Mouse (Mus musculus): ENCODE results near the gene C1qtnf7. TPM values are rescaled to one million over a fixed set of nuclear protein-coding genes. Genes with fewer than 3 reads are reported as not detected.

C1qtnf7 gene
- 1 to 10 TPM in 1 of 26 experiments, not detected in 25; 1.6 TPM for total RNA-seq (2018; cell fraction: chromatin; rRNA removed)
- total RNA-seq (2018; cell fraction: cytosol; rRNA removed): not detected
- not detected for total RNA-seq (2018; cell fraction: nucleus; rRNA removed)
- polyA plus RNA-seq (2018): not detected in 3 replicates

GRCm38 (mm10) chr5:43515401-43515976 is at the start of gene C1qtnf7:
TSS of gene C1qtnf7 (plus strand) at chr5:43515538.
- H3K27ac ChIP-seq: no peak within 1 kb of the TSS
- 50% methylated on average over 15 of the region's 15 CpGs for WGBS (ENCODE audit: missing documents)
- H3K79me2 ChIP-seq (ENCODE audit: inconsistent target): no peaks in the 10 kb centered on the region
- H3K4me3 ChIP-seq (ENCODE audit: inconsistent target): no peak within 1 kb of the TSS
- H3K36me3 ChIP-seq (ENCODE audit: inconsistent target): no peaks in the 10 kb centered on the region

GRCm38 (mm10) chr5:43466762-43467161 is 48.6 kb upstream of the C1qtnf7 start:
- Histone ChIP-seq H3K4me3 (ENCODE audit: inconsistent target) (no peak overlapping the region), H3K36me3 (ENCODE audit: inconsistent target) (no peaks in the 10 kb centered on the region), H3K79me2 (ENCODE audit: inconsistent target) (no peaks in the 10 kb centered on the region), H3K27ac (no peak overlapping the region)
- 74% methylated on average over 2 of the region's 2 CpGs for WGBS (ENCODE audit: missing documents)

GRCm38 (mm10) chr5:43467214-43467613 is 48.1 kb upstream of the C1qtnf7 start:
- Histone ChIP-seq H3K36me3 (ENCODE audit: inconsistent target) (no peaks in the 10 kb centered on the region), H3K27ac (no peak overlapping the region), H3K79me2 (ENCODE audit: inconsistent target) (no peaks in the 10 kb centered on the region), H3K4me3 (ENCODE audit: inconsistent target) (no peak overlapping the region)
- 76% methylated on average over 2 of the region's 3 CpGs for WGBS (ENCODE audit: missing documents)

GRCm38 (mm10) chr5:43468937-43469336 is 46.4 kb upstream of the C1qtnf7 start:
- Histone ChIP-seq H3K79me2 (ENCODE audit: inconsistent target) (no peaks in the 10 kb centered on the region), H3K4me3 (ENCODE audit: inconsistent target) (no peak overlapping the region), H3K36me3 (ENCODE audit: inconsistent target) (no peaks in the 10 kb centered on the region), H3K27ac (no peak overlapping the region)
- WGBS (ENCODE audit: missing documents): 75% methylated on average over 10 of the region's 10 CpGs

- no peak overlapping the region for H3K4me3 ChIP-seq (ENCODE audit: inconsistent target)
- H3K79me2 ChIP-seq (ENCODE audit: inconsistent target): no peaks in the 10 kb centered on the region
- no peaks in the 10 kb centered on the region for H3K36me3 ChIP-seq (ENCODE audit: inconsistent target)
- 94% methylated on average over 5 of the region's 5 CpGs for WGBS (ENCODE audit: missing documents)
- H3K27ac ChIP-seq: no peak overlapping the region
These were observed 37.4 kb upstream of the C1qtnf7 start for GRCm38 (mm10) chr5:43477953-43478352.

GRCm38 (mm10) chr5:43480046-43480445 is 35.3 kb upstream of the C1qtnf7 start:
- 74% methylated on average over 3 of the region's 3 CpGs for WGBS (ENCODE audit: missing documents)
- Histone ChIP-seq H3K27ac (no peak overlapping the region), H3K79me2 (ENCODE audit: inconsistent target) (no peaks in the 10 kb centered on the region), H3K4me3 (ENCODE audit: inconsistent target) (no peak overlapping the region), H3K36me3 (ENCODE audit: inconsistent target) (no peaks in the 10 kb centered on the region)

GRCm38 (mm10) chr5:43480786-43481185 is 34.6 kb upstream of the C1qtnf7 start:
- WGBS (ENCODE audit: missing documents): 79% methylated on average over 2 of the region's 2 CpGs
- Histone ChIP-seq H3K79me2 (ENCODE audit: inconsistent target) (no peaks in the 10 kb centered on the region), H3K27ac (no peak overlapping the region), H3K4me3 (ENCODE audit: inconsistent target) (no peak overlapping the region), H3K36me3 (ENCODE audit: inconsistent target) (no peaks in the 10 kb centered on the region)

GRCm38 (mm10) chr5:43481824-43482223 is 33.5 kb upstream of the C1qtnf7 start:
- Histone ChIP-seq H3K27ac (no peak overlapping the region), H3K79me2 (ENCODE audit: inconsistent target) (no peaks in the 10 kb centered on the region), H3K4me3 (ENCODE audit: inconsistent target) (no peak overlapping the region), H3K36me3 (ENCODE audit: inconsistent target) (no peaks in the 10 kb centered on the region)
- WGBS (ENCODE audit: missing documents): 91% methylated on average over 2 of the region's 2 CpGs

GRCm38 (mm10) chr5:43501887-43502286 is 13.5 kb upstream of the C1qtnf7 start:
- no peaks in the 10 kb centered on the region for H3K36me3 ChIP-seq (ENCODE audit: inconsistent target)
- no peaks in the 10 kb centered on the region for H3K79me2 ChIP-seq (ENCODE audit: inconsistent target)
- 100% methylated on average over 1 of the region's 1 CpGs for WGBS (ENCODE audit: missing documents)
- H3K4me3 ChIP-seq (ENCODE audit: inconsistent target): no peak overlapping the region
- H3K27ac ChIP-seq: no peak overlapping the region

GRCm38 (mm10) chr5:43504243-43504786 is 11.0 kb upstream of the C1qtnf7 start:
- Histone ChIP-seq H3K79me2 (ENCODE audit: inconsistent target) (no peaks in the 10 kb centered on the region), H3K27ac (no peak overlapping the region), H3K36me3 (ENCODE audit: inconsistent target) (no peaks in the 10 kb centered on the region), H3K4me3 (ENCODE audit: inconsistent target) (no peak overlapping the region)
- WGBS (ENCODE audit: missing documents): 86% methylated on average over 2 of the region's 2 CpGs

GRCm38 (mm10) chr5:43508470-43508869 is 6.9 kb upstream of the C1qtnf7 start:
- no peak overlapping the region for H3K4me3 ChIP-seq (ENCODE audit: inconsistent target)
- no peaks in the 10 kb centered on the region for H3K79me2 ChIP-seq (ENCODE audit: inconsistent target)
- H3K27ac ChIP-seq: no peak overlapping the region
- no peaks in the 10 kb centered on the region for H3K36me3 ChIP-seq (ENCODE audit: inconsistent target)
- WGBS (ENCODE audit: missing documents): 25% methylated on average over 2 of the region's 2 CpGs

- WGBS (ENCODE audit: missing documents): 0% methylated on average over 1 of the region's 1 CpGs
- no peak overlapping the region for H3K4me3 ChIP-seq (ENCODE audit: inconsistent target)
- H3K79me2 ChIP-seq (ENCODE audit: inconsistent target): no peaks in the 10 kb centered on the region
- H3K36me3 ChIP-seq (ENCODE audit: inconsistent target): no peaks in the 10 kb centered on the region
- H3K27ac ChIP-seq: no peak overlapping the region
These were observed 6.4 kb upstream of the C1qtnf7 start for GRCm38 (mm10) chr5:43508892-43509291.

GRCm38 (mm10) chr5:43511126-43511525 is 4.2 kb upstream of the C1qtnf7 start:
- no peak overlapping the region for H3K27ac ChIP-seq
- no peaks in the 10 kb centered on the region for H3K79me2 ChIP-seq (ENCODE audit: inconsistent target)
- WGBS (ENCODE audit: missing documents): 87% methylated on average over 2 of the region's 2 CpGs
- no peaks in the 10 kb centered on the region for H3K36me3 ChIP-seq (ENCODE audit: inconsistent target)
- H3K4me3 ChIP-seq (ENCODE audit: inconsistent target): no peak overlapping the region

GRCm38 (mm10) chr5:43516491-43516890 is 1.2 kb downstream of the C1qtnf7 start:
- Histone ChIP-seq H3K4me3 (ENCODE audit: inconsistent target) (no peak overlapping the region), H3K36me3 (ENCODE audit: inconsistent target) (no peaks in the 10 kb centered on the region), H3K79me2 (ENCODE audit: inconsistent target) (no peaks in the 10 kb centered on the region), H3K27ac (no peak overlapping the region)
- WGBS (ENCODE audit: missing documents): 65% methylated on average over 7 of the region's 7 CpGs

- Histone ChIP-seq H3K4me3 (ENCODE audit: inconsistent target) (no peak overlapping the region), H3K36me3 (ENCODE audit: inconsistent target) (no peaks in the 10 kb centered on the region), H3K27ac (no peak overlapping the region), H3K79me2 (ENCODE audit: inconsistent target) (no peaks in the 10 kb centered on the region)
- 79% methylated on average over 13 of the region's 13 CpGs for WGBS (ENCODE audit: missing documents)
These were observed 2.0 kb downstream of the C1qtnf7 start for GRCm38 (mm10) chr5:43517313-43517712.
